Mouse (Mus musculus) myocyte (in vitro differentiated cells): Measurements from ENCODE around the gene Mia2. TPM values are rescaled to one million over a fixed set of nuclear protein-coding genes. Genes with fewer than 3 reads are reported as not detected.

Source experiments
- H3K27me3 ChIP-seq: one replicate; pipeline ENCODE4 v1.6.1; 2011; ENCODE audit not compliant: control insufficient read depth, insufficient read depth, insufficient read length
- H3K36me3 ChIP-seq: one replicate; pipeline ENCODE4 v1.6.1; 2011; ENCODE audit not compliant: control insufficient read depth, insufficient read depth
- H3K4me2 ChIP-seq: one replicate; pipeline ENCODE4 v1.6.1; 2011; ENCODE audit warnings: low read depth, control low read depth
- H3K4me3 ChIP-seq: one replicate; pipeline ENCODE4 v1.5.1; 2011; ENCODE audit warnings: mild to moderate bottlenecking, control low read depth, moderate library complexity
- H3K79me2 ChIP-seq: one replicate; pipeline ENCODE4 v1.6.1; 2011; ENCODE audit not compliant: control insufficient read depth, insufficient read depth
- H3ac ChIP-seq: one replicate; pipeline ENCODE4 v1.6.1; 2011; ENCODE audit not compliant: control insufficient read depth, insufficient read length
- CEBPB ChIP-seq: IDR thresholded peaks from 2 replicates; pipeline ENCODE4 v1.6.1; 2011; ENCODE audit warnings: mild to moderate bottlenecking, moderate library complexity; ENCODE audit not compliant: poor library complexity, insufficient read depth, severe bottlenecking
- E2F4 ChIP-seq: IDR thresholded peaks from one replicate; pipeline ENCODE4 v1.6.1; 2011; ENCODE audit warnings: mild to moderate bottlenecking, control low read depth, moderate library complexity; ENCODE audit not compliant: insufficient read depth
- MAX ChIP-seq: IDR thresholded peaks from one replicate; pipeline ENCODE4 v1.6.1; 2011; ENCODE audit warnings: low read depth, mild to moderate bottlenecking, control low read depth
- MYOD1 ChIP-seq, 3 experiments: IDR thresholded peaks; one replicate each; pipeline ENCODE4 v1.6.1; 2011; ENCODE audit warnings: control low read depth in 2 of 3, low read depth in 2 of 3, mild to moderate bottlenecking in 2 of 3, moderate library complexity in 1 of 3; ENCODE audit not compliant: insufficient read length in 2 of 3, control insufficient read depth in 1 of 3
- MYOG ChIP-seq, 3 experiments: IDR thresholded peaks; one replicate each; pipeline ENCODE4 v1.6.1; 2011; ENCODE audit warnings: control low read depth in 2 of 3, low read depth in 2 of 3, mild to moderate bottlenecking in 2 of 3; ENCODE audit not compliant: insufficient read length in 2 of 3, control insufficient read depth in 1 of 3, insufficient read depth in 1 of 3
- POLR2A ChIP-seq: IDR thresholded peaks from one replicate; pipeline ENCODE4 v1.6.1; 2011; ENCODE audit warnings: low read depth, mild to moderate bottlenecking, control low read depth, moderate library complexity; ENCODE audit not compliant: insufficient read length
- POLR2AphosphoS2 ChIP-seq: IDR thresholded peaks from one replicate; pipeline ENCODE4 v1.6.1; 2011; ENCODE audit warnings: low read depth, control low read depth; ENCODE audit not compliant: insufficient read length
- REST ChIP-seq: IDR thresholded peaks from one replicate; pipeline ENCODE4 v1.6.1; 2011; ENCODE audit warnings: mild to moderate bottlenecking, control low read depth, moderate library complexity; ENCODE audit not compliant: insufficient read depth, insufficient read length
- SRF ChIP-seq: IDR thresholded peaks from one replicate; pipeline ENCODE4 v1.6.1; 2011; ENCODE audit warnings: low read depth; ENCODE audit not compliant: control insufficient read depth, insufficient read length
- TCF12 ChIP-seq: IDR thresholded peaks from one replicate; pipeline ENCODE4 v1.6.1; 2011; ENCODE audit warnings: mild to moderate bottlenecking, control low read depth; ENCODE audit not compliant: poor library complexity, insufficient read depth, severe bottlenecking
- TCF3 ChIP-seq: IDR thresholded peaks from one replicate; pipeline ENCODE4 v1.6.1; 2011; ENCODE audit warnings: low read depth, control low read depth; ENCODE audit not compliant: insufficient read length
- USF1 ChIP-seq: IDR thresholded peaks from one replicate; pipeline ENCODE4 v1.6.1; 2011; ENCODE audit warnings: low read depth, mild to moderate bottlenecking, control low read depth, moderate library complexity
- polyA plus RNA-seq: library from polyadenylated mRNA; unstranded; fragments of >200 nt; fragmentation: generic; extraction: Trizol; gene quantifications from one replicate; pipeline ENCODE4 v1.2.1, GENCODE M21; 2012; ENCODE audit warnings: missing spikeins

The Mia2 gene
- polyA plus RNA-seq, 1 experiment = 22.6 TPM

DNA sequence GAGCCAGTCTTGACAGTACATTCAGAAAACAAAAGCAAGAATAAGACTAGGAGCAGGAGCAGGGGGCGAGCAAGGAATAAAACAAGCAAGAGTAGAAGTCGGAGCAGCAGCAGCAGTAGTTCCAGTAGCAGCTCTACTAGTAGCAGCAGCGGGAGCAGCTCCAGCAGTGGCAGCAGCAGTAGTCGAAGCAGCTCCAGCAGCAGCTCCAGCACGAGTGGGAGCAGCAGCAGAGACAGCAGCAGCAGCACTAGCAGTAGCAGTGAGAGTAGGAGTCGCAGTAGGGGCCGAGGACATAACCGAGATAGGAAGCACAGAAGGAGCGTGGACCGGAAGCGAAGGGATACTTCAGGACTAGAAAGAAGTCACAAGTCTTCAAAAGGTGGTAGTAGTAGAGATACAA is 23.3 kb upstream of the Mia2 start:
- H3K79me2 ChIP-seq = peaks cover 20% of the 10 kb centered on the region
- TF ChIP-seq REST (no peak), TCF12 (no peak), USF1 (no peak), E2F4 (no peak), MYOD1 (IDR thresholded peaks at IDR 0.05; ENCODE audit: control insufficient read depth in 1 of 3, insufficient read length in 2 of 3, low read depth in 2 of 3) (no peak), MAX (no peak), MYOG (IDR thresholded peaks at IDR 0.05; ENCODE audit: control insufficient read depth in 1 of 3, insufficient read depth in 1 of 3, insufficient read length in 2 of 3, low read depth in 2 of 3) (no peak), POLR2A (no peak), CEBPB (no peak), TCF3 (no peak), SRF (no peak), POLR2AphosphoS2 (no peak)
- no peaks in the 10 kb centered on the region for H3K27me3 ChIP-seq
- no peak overlapping the region for H3ac ChIP-seq
- H3K4me2 ChIP-seq = no peak overlapping the region
- peaks cover 61% of the 10 kb centered on the region for H3K36me3 ChIP-seq
- H3K4me3 ChIP-seq = no peak overlapping the region

DNA sequence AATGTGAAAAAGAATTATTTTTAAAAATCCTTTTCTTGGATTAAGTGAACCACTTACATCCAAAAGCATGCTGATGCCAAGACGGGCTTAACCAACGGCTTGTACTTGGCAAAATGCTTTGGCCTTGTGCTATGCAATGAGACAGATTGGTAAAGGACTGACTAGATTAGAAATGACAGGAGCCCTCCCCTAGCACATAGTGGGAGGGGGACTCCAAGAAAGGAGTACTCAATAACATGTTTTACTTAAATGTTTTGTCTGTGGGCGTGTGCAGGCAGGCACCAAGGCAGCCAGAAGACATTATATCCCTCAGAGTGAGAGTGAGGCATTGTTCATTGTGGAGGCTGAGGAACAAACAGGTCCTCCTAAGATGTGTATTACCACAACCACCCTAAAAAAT is 21.5 kb upstream of the Mia2 start:
- Histone ChIP-seq H3K4me3 (no peak overlapping the region), H3K4me2 (no peak overlapping the region), H3K79me2 (peaks cover 2% of the 10 kb centered on the region), H3ac (no peak overlapping the region), H3K36me3 (peaks cover 50% of the 10 kb centered on the region), H3K27me3 (no peaks in the 10 kb centered on the region)
- TF ChIP-seq E2F4 = no peak
- TF ChIP-seq CEBPB = no peak

DNA sequence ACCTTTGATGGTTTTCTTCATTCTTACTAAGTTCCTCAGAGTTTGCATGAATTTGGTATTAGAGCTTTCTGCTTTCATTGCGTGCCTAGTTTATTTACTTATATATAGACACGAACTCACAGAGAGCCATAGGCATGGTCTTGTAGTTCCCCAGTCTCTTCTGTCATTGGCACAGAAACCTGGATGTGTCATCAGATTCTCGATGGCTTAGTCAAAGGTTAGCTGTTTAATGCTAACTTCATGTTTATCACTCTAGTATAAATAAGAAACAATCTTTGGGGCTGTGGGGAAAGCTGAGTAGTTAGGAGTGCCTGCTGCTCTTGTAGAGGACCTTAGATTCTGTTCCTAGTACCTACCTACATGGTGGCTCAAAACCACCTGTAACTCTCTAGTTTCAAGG is 18.6 kb upstream of the Mia2 start:
- no peak overlapping the region for H3ac ChIP-seq
- no peak overlapping the region for H3K4me3 ChIP-seq
- peaks cover 22% of the 10 kb centered on the region for H3K36me3 ChIP-seq
- H3K27me3 ChIP-seq = no peaks in the 10 kb centered on the region
- H3K79me2 ChIP-seq = no peaks in the 10 kb centered on the region
- TF ChIP-seq USF1 = no peak
- TF ChIP-seq REST = no peak
- no peak for TF ChIP-seq SRF
- no peak for TF ChIP-seq MYOG (IDR thresholded peaks at IDR 0.05; ENCODE audit: control insufficient read depth in 1 of 3, insufficient read depth in 1 of 3, insufficient read length in 2 of 3, low read depth in 2 of 3)
- no peak for TF ChIP-seq POLR2AphosphoS2
- no peak for TF ChIP-seq E2F4
- no peak for TF ChIP-seq POLR2A
- no peak for TF ChIP-seq MYOD1 (IDR thresholded peaks at IDR 0.05; ENCODE audit: control insufficient read depth in 1 of 3, insufficient read length in 2 of 3, low read depth in 2 of 3)
- TF ChIP-seq TCF12 = no peak
- TF ChIP-seq TCF3 = no peak
- no peak for TF ChIP-seq CEBPB
- no peak for TF ChIP-seq MAX
- H3K4me2 ChIP-seq = no peak overlapping the region

- H3K4me2 ChIP-seq = no peak overlapping the region
- no peaks in the 10 kb centered on the region for H3K79me2 ChIP-seq
- H3K36me3 ChIP-seq = peaks cover 13% of the 10 kb centered on the region
- TF ChIP-seq MYOD1 (IDR thresholded peaks at IDR 0.05; ENCODE audit: control insufficient read depth in 1 of 3, insufficient read length in 2 of 3, low read depth in 2 of 3) (no peak), MAX (no peak), POLR2A (no peak), POLR2AphosphoS2 (no peak), TCF3 (no peak), REST (no peak), CEBPB (no peak), USF1 (no peak), TCF12 (no peak), SRF (no peak)
- no peak overlapping the region for H3ac ChIP-seq
- H3K4me3 ChIP-seq = no peak overlapping the region
- no peaks in the 10 kb centered on the region for H3K27me3 ChIP-seq
Observed at GRCm38 (mm10) chr12:59077883-59078282, 17.7 kb upstream of the Mia2 start.

DNA sequence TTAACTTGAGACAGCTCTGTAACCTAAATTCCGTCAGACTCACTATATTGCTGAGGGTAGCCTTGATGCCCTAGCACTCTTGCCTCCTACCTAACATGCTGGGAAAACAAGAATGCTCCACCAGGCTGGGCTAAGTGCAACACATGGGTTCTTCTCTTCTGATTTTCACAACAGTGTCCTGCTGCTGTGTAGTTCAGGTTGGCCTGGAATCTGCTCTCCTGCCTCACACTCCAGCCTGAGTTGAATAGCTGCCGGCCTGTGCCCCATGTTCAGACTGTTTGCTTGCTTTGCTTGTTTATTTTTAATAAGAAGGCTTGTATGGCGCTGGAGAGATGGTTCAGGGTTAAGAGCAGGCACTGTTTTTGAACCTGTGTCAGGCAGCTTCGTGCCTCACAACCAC is 15.1 kb upstream of the Mia2 start:
- no peaks in the 10 kb centered on the region for H3K36me3 ChIP-seq
- no peaks in the 10 kb centered on the region for H3K27me3 ChIP-seq
- no peak overlapping the region for H3K4me2 ChIP-seq
- H3K79me2 ChIP-seq = no peaks in the 10 kb centered on the region
- H3K4me3 ChIP-seq = no peak overlapping the region
- TF ChIP-seq MYOG (IDR thresholded peaks at IDR 0.05; ENCODE audit: control insufficient read depth in 1 of 3, insufficient read depth in 1 of 3, insufficient read length in 2 of 3, low read depth in 2 of 3) = no peak
- no peak overlapping the region for H3ac ChIP-seq
